Mouse (Mus musculus) cerebellum, adult 2 months (tissue): ENCODE measurements around the gene Ggt1.

ENCODE experiments used
- CTCF ChIP-seq: fragments of 200-500 bp; IDR thresholded peaks from 2 replicates; pipeline ENCODE4 v1.5.1; 2011; ENCODE audit warnings: low read depth, mild to moderate bottlenecking, control low read depth, low read length, moderate library complexity, borderline replicate concordance; ENCODE audit not compliant: insufficient read depth
- POLR2A ChIP-seq: fragments of 200-500 bp; IDR thresholded peaks from 2 replicates; pipeline ENCODE4 v1.6.1; 2011; ENCODE audit warnings: low read length, control low read depth, borderline replicate concordance; ENCODE audit not compliant: insufficient read depth

DNA sequence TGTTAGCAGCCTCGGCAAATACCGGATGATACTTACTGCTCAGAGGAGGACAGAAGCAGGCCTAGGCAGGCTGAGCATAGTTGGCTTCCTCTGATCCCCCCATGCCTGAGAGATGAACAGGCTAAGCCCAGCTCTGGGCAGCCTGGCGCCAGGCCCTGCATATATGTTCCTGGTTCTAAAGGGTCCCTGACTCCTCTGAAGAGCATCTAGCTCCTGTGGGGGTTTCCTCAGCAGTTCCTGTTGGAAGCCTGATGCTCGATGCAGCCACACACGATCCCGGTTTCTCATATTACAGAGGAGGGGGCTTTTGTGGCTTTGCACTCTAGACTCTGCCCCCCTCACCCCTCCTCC, 880 bp upstream of the Ggt1 start:
- TF ChIP-seq CTCF (no peak), POLR2A (no peak)
